Mouse (Mus musculus) intestine, postnatal 0 days (tissue): ENCODE data around the gene Cntn5. TPM values are rescaled to one million over a fixed set of nuclear protein-coding genes. Genes with fewer than 3 reads are reported as not detected.
A peak's percentile ranks its signal among the peaks of the same experiment; 100 is the strongest.

Source experiments
- ATAC-seq: fragments of 200-750 bp; cut with Nextera tagmentation; 2 replicates; pipeline ENCODE4 v1.8.0; 2017; ENCODE audit warnings: mild to moderate bottlenecking, moderate TSS enrichment, moderate library complexity
- H3K27ac ChIP-seq: fragments of 300-500 bp; sonication (generic); 2 replicates; pipeline ENCODE4 v1.5.1; 2014; ENCODE audit warnings: mild to moderate bottlenecking, low read depth, low read length, moderate library complexity
- H3K27me3 ChIP-seq: fragments of 300-500 bp; sonication (generic); replicated peaks from 2 replicates; pipeline ENCODE4 v1.6.1; 2014; ENCODE audit warnings: low read length, mixed read lengths; ENCODE audit not compliant: control insufficient read depth, insufficient read depth
- H3K36me3 ChIP-seq: fragments of 300-500 bp; sonication (generic); 2 replicates; pipeline ENCODE4 v1.6.1; 2014; ENCODE audit warnings: mild to moderate bottlenecking, moderate library complexity; ENCODE audit not compliant: control insufficient read depth, insufficient read depth
- H3K4me1 ChIP-seq: fragments of 300-500 bp; sonication (generic); replicated peaks from 2 replicates; pipeline ENCODE4 v1.6.1; 2014; ENCODE audit warnings: antibody characterized with exemption, low read length, mixed read lengths; ENCODE audit not compliant: control insufficient read depth, insufficient read depth
- H3K4me2 ChIP-seq: fragments of 300-500 bp; sonication (generic); replicated peaks from 2 replicates; pipeline ENCODE4 v1.6.1; 2014; ENCODE audit warnings: low read depth, mild to moderate bottlenecking, moderate library complexity
- H3K4me3 ChIP-seq: fragments of 300-500 bp; sonication (generic); 2 replicates; pipeline ENCODE4 v1.5.1; 2014; ENCODE audit warnings: low read depth, low read length
- H3K9ac ChIP-seq: fragments of 300-500 bp; sonication (generic); 2 replicates; pipeline ENCODE4 v1.6.1; 2014; ENCODE audit warnings: mild to moderate bottlenecking, low read depth, low read length
- H3K9me3 ChIP-seq: fragments of 300-500 bp; sonication (generic); 2 replicates; pipeline ENCODE4 v1.6.1; 2016; ENCODE audit warnings: mixed run types; ENCODE audit not compliant: control insufficient read depth
- CTCF ChIP-seq: sonication (generic); IDR thresholded peaks from 2 replicates; pipeline ENCODE4 v1.5.1; 2016; ENCODE audit warnings: low read depth, mild to moderate bottlenecking, control low read depth, antibody characterized with exemption, moderate library complexity
- WGBS: fragments of 180-500 bp; shearing (Covaris S2); extraction: QIAGEN DNeasy Blood & Tissue Kit; methylation state at CpG from one replicate; pipeline ENCODE4 v1.1.7; 2014; 5-methylcytosine and 5-hydroxymethylcytosine counted together
- polyA plus RNA-seq: library from polyadenylated mRNA; unstranded; fragments of >200 nt; fragmentation: Nextera tagmentation; extraction: Ambion mirVana; gene quantifications from 2 replicates; pipeline ENCODE4 v1.2.1, GENCODE M21; 2015

Gene Cntn5
- polyA plus RNA-seq, 1 experiment from 2014 or later = 0.87 TPM

- H3K27me3 ChIP-seq = no peaks in the 10 kb centered on the region
- H3K4me3 ChIP-seq = no peak overlapping the region
- no peaks in the 10 kb centered on the region for H3K9me3 ChIP-seq
- H3K27ac ChIP-seq = no peak overlapping the region
- ATAC-seq = no peak
- no peaks in the 10 kb centered on the region for H3K4me1 ChIP-seq
- 45% methylated on average over 1 of the region's 1 CpGs for WGBS
- H3K36me3 ChIP-seq = no peaks in the 10 kb centered on the region
- H3K9ac ChIP-seq = no peak overlapping the region
- no peak for TF ChIP-seq CTCF
- no peak overlapping the region for H3K4me2 ChIP-seq
Measured at GRCm38 (mm10) chr9:10521054-10521453, 383.5 kb downstream of the Cntn5 start.

- ATAC-seq = no peak
- H3K4me1 ChIP-seq = no peaks in the 10 kb centered on the region
- H3K4me3 ChIP-seq = no peak overlapping the region
- H3K9me3 ChIP-seq = no peaks in the 10 kb centered on the region
- no peak overlapping the region for H3K4me2 ChIP-seq
- no peak overlapping the region for H3K9ac ChIP-seq
- no peaks in the 10 kb centered on the region for H3K27me3 ChIP-seq
- H3K27ac ChIP-seq = no peak overlapping the region
- H3K36me3 ChIP-seq = no peaks in the 10 kb centered on the region
- no peak for TF ChIP-seq CTCF
Measured at GRCm38 (mm10) chr9:10492243-10492642, 412.3 kb downstream of the Cntn5 start.

- no peak overlapping the region for H3K4me3 ChIP-seq
- ATAC-seq = no peak
- no peaks in the 10 kb centered on the region for H3K36me3 ChIP-seq
- no peaks in the 10 kb centered on the region for H3K27me3 ChIP-seq
- H3K4me2 ChIP-seq = no peak overlapping the region
- no peaks in the 10 kb centered on the region for H3K4me1 ChIP-seq
- no peaks in the 10 kb centered on the region for H3K9me3 ChIP-seq
- TF ChIP-seq CTCF = no peak
- H3K9ac ChIP-seq = no peak overlapping the region
- WGBS = 55% methylated on average over 4 of the region's 4 CpGs
- no peak overlapping the region for H3K27ac ChIP-seq
Measured at GRCm38 (mm10) chr9:10471484-10472125, 433.0 kb downstream of the Cntn5 start.

GRCm38 (mm10) chr9:10464758-10465157 is 439.8 kb downstream of the Cntn5 start:
- Histone ChIP-seq H3K9ac (no peak overlapping the region), H3K36me3 (no peaks in the 10 kb centered on the region), H3K27me3 (no peaks in the 10 kb centered on the region), H3K4me3 (no peak overlapping the region), H3K4me1 (no peaks in the 10 kb centered on the region), H3K4me2 (no peak overlapping the region), H3K27ac (no peak overlapping the region), H3K9me3 (no peaks in the 10 kb centered on the region)
- ATAC-seq = no peak
- 0 out of 2 replicates have a peak, but pooled peaks have one; percentile 8 for TF ChIP-seq CTCF

- no peak overlapping the region for H3K9ac ChIP-seq
- ATAC-seq = no peak
- H3K4me3 ChIP-seq = no peak overlapping the region
- no peak overlapping the region for H3K27ac ChIP-seq
- no peak for TF ChIP-seq CTCF
- H3K27me3 ChIP-seq = no peaks in the 10 kb centered on the region
- no peaks in the 10 kb centered on the region for H3K9me3 ChIP-seq
- H3K4me1 ChIP-seq = no peaks in the 10 kb centered on the region
- no peaks in the 10 kb centered on the region for H3K36me3 ChIP-seq
- no peak overlapping the region for H3K4me2 ChIP-seq
- 43% methylated on average over 3 of the region's 3 CpGs for WGBS
Measured at GRCm38 (mm10) chr9:10457900-10458299, 446.7 kb downstream of the Cntn5 start.

- H3K4me2 ChIP-seq = no peak overlapping the region
- H3K27ac ChIP-seq = no peak overlapping the region
- no peaks in the 10 kb centered on the region for H3K27me3 ChIP-seq
- H3K36me3 ChIP-seq = no peaks in the 10 kb centered on the region
- H3K9ac ChIP-seq = no peak overlapping the region
- no peak for ATAC-seq
- no peaks in the 10 kb centered on the region for H3K9me3 ChIP-seq
- TF ChIP-seq CTCF = no peak
- H3K4me3 ChIP-seq = no peak overlapping the region
- whole genome bisulfite sequencing = 89% methylated on average over 3 of the region's 3 CpGs
- no peaks in the 10 kb centered on the region for H3K4me1 ChIP-seq
Measured at GRCm38 (mm10) chr9:10448987-10449563, 455.5 kb downstream of the Cntn5 start.
